Mouse (Mus musculus) stomach, embryonic 14.5 days (tissue): Measurements from ENCODE around the gene Klhl42. TPM values are rescaled to one million over a fixed set of nuclear protein-coding genes. Genes with fewer than 3 reads are reported as not detected.

ENCODE experiments used
- ATAC-seq: fragments of 200-750 bp; cut with Nextera tagmentation; 2 replicates; pipeline ENCODE4 v1.8.0; 2017; ENCODE audit warnings: low read depth, moderate TSS enrichment; ENCODE audit not compliant: insufficient number of reproducible peaks, insufficient read depth, low FRiP score
- H3K27ac ChIP-seq: fragments of 300-500 bp; sonication (generic); 2 replicates; pipeline ENCODE4 v1.5.1; 2014; ENCODE audit warnings: mild to moderate bottlenecking, low read length, moderate library complexity, mixed read lengths
- H3K27me3 ChIP-seq: fragments of 300-500 bp; sonication (generic); 2 replicates; pipeline ENCODE4 v1.6.1; 2014; ENCODE audit warnings: low read length, control low read depth, mixed read lengths; ENCODE audit not compliant: control insufficient read depth, insufficient read depth
- H3K36me3 ChIP-seq: fragments of 300-500 bp; sonication (generic); 2 replicates; pipeline ENCODE4 v1.6.1; 2014; ENCODE audit warnings: mild to moderate bottlenecking, control low read depth, low read length, moderate library complexity, mixed read lengths; ENCODE audit not compliant: control insufficient read depth, insufficient read depth
- H3K4me1 ChIP-seq: fragments of 300-500 bp; sonication (generic); 2 replicates; pipeline ENCODE4 v1.6.1; 2014; ENCODE audit warnings: low read length, control low read depth, mixed read lengths; ENCODE audit not compliant: control insufficient read depth, insufficient read depth
- H3K4me2 ChIP-seq: fragments of 300-500 bp; sonication (generic); replicated peaks from 2 replicates; pipeline ENCODE4 v1.6.1; 2014; ENCODE audit warnings: low read depth, low read length, control low read depth
- H3K4me3 ChIP-seq: fragments of 300-500 bp; sonication (generic); 2 replicates; pipeline ENCODE4 v1.5.1; 2014; ENCODE audit warnings: low read depth, low read length, control low read depth
- H3K9ac ChIP-seq: fragments of 300-500 bp; sonication (generic); replicated peaks from 2 replicates; pipeline ENCODE4 v1.6.1; 2014; ENCODE audit warnings: low read depth, mild to moderate bottlenecking, control low read depth, low read length, moderate library complexity, mixed read lengths
- H3K9me3 ChIP-seq: fragments of 300-500 bp; sonication (generic); 2 replicates; pipeline ENCODE4 v1.6.1; 2016; ENCODE audit warnings: low read depth, low read length, control low read depth; ENCODE audit not compliant: control insufficient read depth
- WGBS: fragments of 180-500 bp; shearing (Covaris S2); extraction: QIAGEN DNeasy Blood & Tissue Kit; methylation state at CpG from one replicate; pipeline ENCODE4 v1.1.7; 2014; 5-methylcytosine and 5-hydroxymethylcytosine counted together
- polyA plus RNA-seq: library from polyadenylated mRNA; unstranded; fragments of >200 nt; fragmentation: Nextera tagmentation; extraction: Ambion mirVana; gene quantifications from 2 replicates; pipeline ENCODE4 v1.2.1, GENCODE M21; 2014

Klhl42 gene
- polyA plus RNA-seq, 1 experiment from 2014 or later = 11.1 TPM

- WGBS = 78% methylated on average over 7 of the region's 7 CpGs
- H3K4me3 ChIP-seq = no peak overlapping the region
- H3K4me2 ChIP-seq = no peak overlapping the region
- no peaks in the 10 kb centered on the region; the same call in 1 of the 2 replicates for H3K36me3 ChIP-seq
- no peaks in the 10 kb centered on the region for H3K9me3 ChIP-seq
- no peak for ATAC-seq
- no peak overlapping the region for H3K27ac ChIP-seq
- peaks cover 16% of the 10 kb centered on the region for H3K4me1 ChIP-seq
- no peaks in the 10 kb centered on the region for H3K27me3 ChIP-seq
- H3K9ac ChIP-seq = no peak overlapping the region
Observed at GRCm38 (mm10) chr6:147094771-147095170, 3.6 kb downstream of the Klhl42 start.

- H3K27me3 ChIP-seq = no peaks in the 10 kb centered on the region
- H3K27ac ChIP-seq = no peak overlapping the region
- no peak overlapping the region for H3K9ac ChIP-seq
- no peaks in the 10 kb centered on the region; the same call in 1 of the 2 replicates for H3K36me3 ChIP-seq
- H3K4me1 ChIP-seq = peaks cover 12% of the 10 kb centered on the region
- no peak for ATAC-seq
- 93% methylated on average over 4 of the region's 4 CpGs for WGBS
- no peaks in the 10 kb centered on the region for H3K9me3 ChIP-seq
- H3K4me2 ChIP-seq = no peak overlapping the region
- H3K4me3 ChIP-seq = no peak overlapping the region
Observed at GRCm38 (mm10) chr6:147096109-147096508, 4.9 kb downstream of the Klhl42 start.

GRCm38 (mm10) chr6:147096934-147097333, 5.8 kb downstream of the Klhl42 start:
- H3K27ac ChIP-seq = no peak overlapping the region
- 77% methylated on average over 3 of the region's 3 CpGs for WGBS

GRCm38 (mm10) chr6:147097346-147097929, 6.3 kb downstream of the Klhl42 start:
- peaks cover 7% of the 10 kb centered on the region for H3K36me3 ChIP-seq
- H3K4me1 ChIP-seq = peaks cover 8% of the 10 kb centered on the region
- no peak overlapping the region for H3K4me3 ChIP-seq
- no peak overlapping the region for H3K9ac ChIP-seq
- no peak overlapping the region for H3K27ac ChIP-seq
- ATAC-seq = no peak
- no peak overlapping the region for H3K4me2 ChIP-seq
- no peaks in the 10 kb centered on the region for H3K27me3 ChIP-seq
- 50% methylated on average over 8 of the region's 8 CpGs for WGBS
- no peaks in the 10 kb centered on the region for H3K9me3 ChIP-seq

More at GRCm38 (mm10) chr6:147096934-147097333, 5.8 kb downstream of the Klhl42 start:
- no peak for ATAC-seq
- Histone ChIP-seq H3K36me3 (peaks cover 5% of the 10 kb centered on the region), H3K9me3 (no peaks in the 10 kb centered on the region), H3K4me1 (peaks cover 12% of the 10 kb centered on the region), H3K4me2 (no peak overlapping the region), H3K9ac (no peak overlapping the region), H3K27me3 (no peaks in the 10 kb centered on the region), H3K4me3 (no peak overlapping the region)

- H3K9me3 ChIP-seq = no peaks in the 10 kb centered on the region
- H3K27ac ChIP-seq = no peak overlapping the region
- H3K4me2 ChIP-seq = no peak overlapping the region
- H3K4me3 ChIP-seq = no peak overlapping the region
- ATAC-seq = no peak
- H3K27me3 ChIP-seq = no peaks in the 10 kb centered on the region
- peaks cover 7% of the 10 kb centered on the region for H3K36me3 ChIP-seq
- H3K9ac ChIP-seq = no peak overlapping the region
- WGBS = 48% methylated on average over 19 of the region's 19 CpGs
- 0 out of 2 replicates have a peak, but pooled peaks cover 3% of the 10 kb centered on the region for H3K4me1 ChIP-seq
Observed at GRCm38 (mm10) chr6:147099458-147100277, 8.5 kb downstream of the Klhl42 start.

- no peak for ATAC-seq
Observed at GRCm38 (mm10) chr6:147102293-147102692, 11.1 kb downstream of the Klhl42 start.

GRCm38 (mm10) chr6:147105529-147105928, 14.3 kb downstream of the Klhl42 start:
- WGBS = 96% methylated on average over 1 of the region's 1 CpGs
- H3K36me3 ChIP-seq = peaks cover 34% of the 10 kb centered on the region
- no peak overlapping the region for H3K4me2 ChIP-seq

More at GRCm38 (mm10) chr6:147102293-147102692, 11.1 kb downstream of the Klhl42 start:
- Histone ChIP-seq H3K27ac (no peak overlapping the region), H3K27me3 (no peaks in the 10 kb centered on the region), H3K36me3 (peaks cover 13% of the 10 kb centered on the region), H3K4me2 (no peak overlapping the region), H3K4me3 (no peak overlapping the region), H3K9ac (no peak overlapping the region), H3K4me1 (0 out of 2 replicates have a peak, but pooled peaks cover 3% of the 10 kb centered on the region), H3K9me3 (no peaks in the 10 kb centered on the region)
- 86% methylated on average over 3 of the region's 3 CpGs for WGBS

GRCm38 (mm10) chr6:147106716-147107115, 15.5 kb downstream of the Klhl42 start:
- peaks cover 33% of the 10 kb centered on the region for H3K36me3 ChIP-seq
- H3K4me1 ChIP-seq = no peaks in the 10 kb centered on the region
- WGBS = 93% methylated on average over 6 of the region's 6 CpGs
- H3K4me3 ChIP-seq = no peak overlapping the region
- no peak overlapping the region for H3K4me2 ChIP-seq
- H3K27me3 ChIP-seq = no peaks in the 10 kb centered on the region
- no peak overlapping the region for H3K9ac ChIP-seq
- H3K9me3 ChIP-seq = no peaks in the 10 kb centered on the region
- no peak overlapping the region for H3K27ac ChIP-seq
- no peak for ATAC-seq

More at GRCm38 (mm10) chr6:147105529-147105928, 14.3 kb downstream of the Klhl42 start:
- Histone ChIP-seq H3K27me3 (no peaks in the 10 kb centered on the region), H3K9ac (no peak overlapping the region), H3K27ac (no peak overlapping the region), H3K9me3 (no peaks in the 10 kb centered on the region), H3K4me3 (no peak overlapping the region), H3K4me1 (no peaks in the 10 kb centered on the region)
- no peak for ATAC-seq
